Mouse (Mus musculus) neutrophil, adult 59 days (primary cell): ENCODE measurements around the gene Brca1. TPM values are rescaled to one million over a fixed set of nuclear protein-coding genes. Genes with fewer than 3 reads are reported as not detected.

Experiments
- total RNA-seq, 2 experiments: library from RNA; stranded (reverse); gene quantifications; 1 replicate in 1 of 2; 2 replicates in 1 of 2; pipeline ENCODE4 v1.2.4; 2023

Gene Brca1
- total RNA-seq: 10 to 100 TPM; 15.6 to 19.0 TPM

GRCm38 (mm10) chr11:101551751-101552475 lies at the start of gene Brca1, which contains the start of gene Nbr1:
Gene Brca1, minus strand, starts transcription at chr11:101551955.
Gene Nbr1, plus strand, starts transcription at chr11:101552149.

DNA sequence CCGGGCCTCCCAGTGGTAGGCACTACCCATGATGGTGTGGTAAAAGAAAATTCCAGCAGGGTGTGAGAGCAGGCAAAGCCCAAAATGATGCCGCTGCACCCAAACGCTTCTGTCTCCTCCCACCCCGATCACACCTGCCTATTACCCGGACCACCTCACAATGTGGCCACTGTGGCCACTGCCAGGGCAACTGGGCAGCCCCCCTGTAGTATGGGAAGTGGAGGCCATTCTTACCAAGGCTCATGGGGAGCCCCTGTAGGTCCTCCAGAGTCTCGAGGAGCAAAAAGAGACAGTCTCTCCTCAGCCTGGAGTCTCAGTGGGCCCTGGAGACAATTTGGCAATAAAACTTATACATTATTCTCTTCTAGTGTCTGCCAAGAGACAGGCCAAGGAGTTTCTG lies 47.4 kb upstream of the Brca1 start, which contains the start of gene Gm11634:
Gene Gm11634, minus strand, starts transcription at position 101 of the 400 bp plus-strand sequence.

DNA sequence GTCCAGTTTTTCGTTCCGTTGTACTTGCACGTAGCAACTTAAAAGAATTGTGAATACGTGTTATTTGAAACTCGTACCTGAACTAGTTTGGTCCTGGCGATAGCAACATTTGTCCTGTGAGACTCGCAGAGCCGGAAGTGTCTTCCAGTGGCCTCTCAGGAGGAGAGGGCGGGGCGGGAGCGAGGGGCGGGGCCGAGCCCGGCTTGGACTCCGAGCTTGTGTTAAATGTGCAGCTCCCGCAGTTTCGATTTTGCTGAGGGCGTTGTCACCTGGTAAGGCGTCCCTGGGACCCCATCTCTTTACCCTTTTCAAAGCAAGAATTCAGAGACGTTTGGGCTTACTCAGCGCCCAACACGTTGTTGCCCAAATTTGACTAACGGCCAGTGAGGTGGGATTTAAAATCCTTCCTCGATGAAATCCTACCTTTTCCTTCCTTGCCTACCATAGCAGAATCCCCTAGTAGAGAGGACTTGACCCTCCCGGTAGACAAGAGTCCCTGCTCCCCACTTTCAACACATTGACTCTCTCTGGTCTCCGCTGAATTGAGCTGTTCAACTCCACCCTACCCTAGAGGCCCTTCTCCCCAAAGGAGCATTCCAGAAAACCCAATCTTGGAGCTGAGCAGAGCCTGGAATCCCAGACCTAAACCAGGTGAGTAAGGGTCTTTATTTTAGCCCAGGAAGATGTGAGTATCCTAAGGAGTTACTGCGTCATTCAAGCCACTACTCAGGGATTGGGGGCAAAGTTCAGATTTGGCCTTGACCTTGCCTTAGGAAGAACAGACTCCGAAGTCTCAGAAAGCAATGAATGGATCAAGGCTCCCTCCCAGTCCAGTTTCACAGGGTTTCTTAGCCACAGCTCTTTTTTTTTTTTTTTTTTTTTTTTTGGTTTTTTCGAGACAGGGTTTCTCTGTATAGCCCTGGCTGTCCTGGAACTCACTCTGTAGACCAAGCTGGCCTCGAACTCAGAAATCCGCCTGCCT lies 30.6 kb upstream of the Brca1 start, which contains the start of gene Tmem106a:
Gene Tmem106a, plus strand, starts transcription at position 189 of the 982 bp plus-strand sequence.

GRCm38 (mm10) chr11:101465869-101466551 lies 85.7 kb downstream of the Brca1 start, which contains the start of gene Vat1:
Gene Vat1, minus strand, starts transcription at chr11:101466230.

DNA sequence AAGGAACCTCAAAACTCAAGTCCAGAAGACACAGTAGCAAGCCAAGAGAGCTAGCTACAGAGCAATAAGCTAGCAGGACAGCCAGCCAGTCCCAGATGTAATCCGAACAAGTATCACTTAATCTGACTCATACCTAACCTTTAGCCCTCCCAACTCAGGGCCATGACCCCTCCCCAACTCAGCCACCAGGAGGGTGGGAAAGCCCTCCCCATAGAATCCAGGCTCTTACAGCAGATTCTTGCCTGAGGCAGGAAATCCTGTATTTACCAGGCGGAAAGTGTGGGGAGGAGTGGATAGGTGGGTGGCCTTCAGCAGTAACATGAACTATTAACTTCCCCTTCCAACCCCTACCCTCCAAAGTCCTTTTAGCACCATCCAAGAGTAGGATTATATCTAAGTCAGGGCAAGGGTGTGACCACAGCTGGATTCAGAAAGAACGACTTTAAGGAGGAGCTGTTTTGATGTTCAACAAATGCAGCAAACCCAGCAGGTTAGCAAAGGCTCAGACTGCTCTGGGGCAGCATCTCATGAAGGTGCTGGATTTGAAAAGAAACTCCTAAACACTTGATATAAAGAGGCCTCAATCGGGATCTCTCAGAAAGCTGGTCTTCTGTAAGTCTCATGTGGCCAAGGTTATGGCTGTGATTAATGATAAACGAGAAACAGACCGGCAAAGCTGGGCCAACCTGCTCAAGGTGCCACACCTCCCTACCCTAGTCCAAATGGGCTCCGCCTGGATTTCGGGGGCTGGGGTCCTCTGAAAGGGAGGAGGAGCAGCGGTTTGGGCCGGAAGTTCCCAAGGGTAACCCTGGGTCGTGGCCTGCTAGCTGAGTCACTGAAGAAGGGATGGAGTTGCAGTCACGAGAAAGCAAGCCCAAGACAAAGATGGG lies 87.3 kb downstream of the Brca1 start, which contains the start of gene Rnd2:
Gene Rnd2, plus strand, starts transcription at position 789 of the 890 bp plus-strand sequence.

DNA sequence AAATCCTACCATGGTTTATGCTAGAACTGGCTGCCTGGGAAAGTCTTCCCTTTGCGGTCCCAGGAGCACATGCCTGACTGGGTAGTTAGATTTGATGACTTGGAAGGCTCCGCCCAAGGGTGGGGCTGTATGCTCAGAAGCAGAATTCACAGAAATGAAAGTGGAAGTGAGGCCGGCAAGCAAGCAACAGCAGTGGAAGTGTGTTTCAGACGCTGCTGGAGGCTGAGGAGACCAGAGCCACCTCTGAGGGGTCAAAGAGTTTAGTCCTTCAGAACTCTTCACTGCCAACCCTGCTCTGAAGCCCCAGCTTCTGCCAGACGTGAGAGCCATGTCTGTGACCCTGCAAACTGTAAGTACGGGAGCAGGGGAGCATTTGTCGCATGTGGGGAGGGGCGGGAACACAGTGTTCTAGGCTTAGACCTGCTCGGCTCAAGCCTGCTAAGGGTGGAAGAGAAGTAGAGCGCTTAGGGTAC lies 103.4 kb downstream of the Brca1 start, which contains the start of gene Ifi35:
Gene Ifi35, plus strand, starts transcription at position 134 of the 473 bp plus-strand sequence.

GRCm38 (mm10) chr11:101442127-101442693 lies 109.5 kb downstream of the Brca1 start, which contains the start of gene Rpl27:
Gene Rpl27, plus strand, starts transcription at chr11:101442298.

Other genes starting within 250 kb of the Brca1 start
- 100 to 1,000 TPM; 143 to 152 TPM for gene Becn1, start 249.7 kb downstream of the Brca1 start, total RNA-seq
- 10 to 100 TPM; 64.4 to 73.2 TPM for gene Psme3, start 235.7 kb downstream of the Brca1 start, total RNA-seq
- 1 to 10 TPM; 3.4 TPM for gene Aoc2, start 226.9 kb downstream of the Brca1 start, total RNA-seq
- gene Aoc3, start 221.3 kb downstream of the Brca1 start, total RNA-seq: not detected
- not detected for gene G6pc, start 184.4 kb downstream of the Brca1 start, total RNA-seq
- gene Aarsd1, start 134.3 kb downstream of the Brca1 start, total RNA-seq: 10 to 100 TPM; 12.1 to 15.2 TPM
- gene Gm27029, start 127.2 kb downstream of the Brca1 start, total RNA-seq: under 1 TPM; 0.47 to 0.82 TPM
- gene Rundc1, start 126.9 kb downstream of the Brca1 start, total RNA-seq: 1 to 10 TPM; 8.5 TPM
- gene Ptges3l, start 126.6 kb downstream of the Brca1 start, total RNA-seq: under 1 TPM in 1 of 2 experiments, not detected in 1; 0.64 TPM
- gene Rpl27, start 109.7 kb downstream of the Brca1 start, total RNA-seq: 10 to 100 TPM; 37.5 to 40.7 TPM
- 10 to 100 TPM; 21.7 to 23.3 TPM for gene Ifi35, start 103.5 kb downstream of the Brca1 start, total RNA-seq
- gene Rnd2, start 87.0 kb downstream of the Brca1 start, total RNA-seq: under 1 TPM; 0.42 to 0.60 TPM
- gene Vat1, start 85.7 kb downstream of the Brca1 start, total RNA-seq: 10 to 100 TPM; 15.0 to 16.3 TPM
- 10 to 100 TPM; 73.5 to 93.1 TPM for gene Nbr1, start 194 bp upstream of the Brca1 start, total RNA-seq
- 10 to 100 TPM; 10.5 to 13.5 TPM for gene Tmem106a, start 30.3 kb upstream of the Brca1 start, total RNA-seq
- not detected for gene Gm11634, start 47.3 kb upstream of the Brca1 start, total RNA-seq
- 10 to 100 TPM; 12.2 to 18.4 TPM for gene Rdm1, start 75.2 kb upstream of the Brca1 start, total RNA-seq
- 1 to 10 TPM in 1 of 2 experiments, under 1 TPM in 1; 0.84 to 1.9 TPM for gene Arl4d, start 113.6 kb upstream of the Brca1 start, total RNA-seq
- 10 to 100 TPM; 40.0 to 44.7 TPM for gene Dhx8, start 181.0 kb upstream of the Brca1 start, total RNA-seq
- not detected for gene Etv4, start 233.4 kb upstream of the Brca1 start, total RNA-seq